In the genomic region with DNA sequence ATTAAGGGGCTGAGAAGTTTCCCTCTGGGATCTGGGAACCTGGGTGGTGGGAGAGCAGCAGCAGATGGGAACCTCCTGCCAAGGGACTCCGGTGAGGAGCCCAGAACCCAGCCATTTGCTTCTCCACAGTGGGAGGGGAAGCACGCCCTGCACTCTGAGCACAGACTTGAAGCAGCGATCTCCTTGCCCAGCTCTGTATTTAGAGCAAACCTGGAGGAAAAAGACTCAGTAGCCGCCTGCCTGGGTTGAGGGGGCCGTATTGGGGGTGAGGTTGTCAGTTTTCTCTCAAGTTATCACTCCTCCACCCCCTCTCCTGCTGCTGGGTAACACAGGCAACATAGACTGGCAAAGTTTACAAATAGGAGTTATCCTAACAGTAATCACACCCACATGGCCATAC, we compare ENCODE assay signal across 8 mouse cellular contexts. TPM values are rescaled to one million over a fixed set of nuclear protein-coding genes. Genes with fewer than 3 reads are reported as not detected.
A peak's percentile ranks its signal among the peaks of the same experiment; 100 is the strongest.
DNase-seq lines count a peak whose midpoint lies in the region; ATAC-seq and TF ChIP-seq lines count a peak whose summit lies in the region.

No protein-coding gene starts in this region.

- no peaks in the 10 kb centered on the region for H3K9me3 ChIP-seq in hindbrain, embryonic 11.5 days (ENCODE audit: control insufficient read depth, low read length)
- H3K9me3 ChIP-seq in midbrain, embryonic 13.5 days, result no peaks in the 10 kb centered on the region

- intact Hi-C loops in left cerebral cortex, adult 2 months (cut with DNase I), result loop anchor here (5.0 to 10.0 kb wide), 3 partner anchors 186 to 393 kb away; no protein-coding TSS in a partner anchor

- no peak for TF ChIP-seq POLR2A in brain, embryonic 14.5 days (IDR thresholded peaks at IDR 0.05; ENCODE audit: borderline replicate concordance, extremely low read depth, insufficient read depth, insufficient read length, poor library complexity, severe bottlenecking)

- no peak overlapping the region for H3K27ac ChIP-seq in left cerebral cortex, adult 2 months
- H3K27ac ChIP-seq in hindbrain, embryonic 11.5 days (ENCODE audit: low read depth, low read length), result no peak overlapping the region
- H3K27ac ChIP-seq in midbrain, embryonic 13.5 days, result no peak overlapping the region

- no peak overlapping the region for H3K9ac ChIP-seq in hindbrain, embryonic 11.5 days (ENCODE audit: low read depth, low read length)
- no peak overlapping the region for H3K9ac ChIP-seq in midbrain, embryonic 13.5 days (replicated peaks)

- H3K27me3 ChIP-seq in hindbrain, embryonic 11.5 days (ENCODE audit: control insufficient read depth, insufficient read depth, low read length), result peaks cover 50% of the 10 kb centered on the region
- H3K27me3 ChIP-seq in midbrain, embryonic 13.5 days, result peaks cover 76% of the 10 kb centered on the region

- H3K36me3 ChIP-seq in hindbrain, embryonic 11.5 days (ENCODE audit: control insufficient read depth, insufficient read depth, low read length), result no peaks in the 10 kb centered on the region
- H3K36me3 ChIP-seq in midbrain, embryonic 13.5 days, result no peaks in the 10 kb centered on the region

- 13% methylated on average over 5 of the region's 5 CpGs for WGBS in hindbrain, embryonic 11.5 days
- WGBS in midbrain, embryonic 13.5 days, result 15% methylated on average over 5 of the region's 5 CpGs

- peak overlapping the region; percentile 17; the same call in 1 of the 2 replicates for H3K4me3 ChIP-seq in left cerebral cortex, adult 2 months
- 0 out of 2 replicates have a peak overlapping the region, but pooled peaks have one; percentile 2 for H3K4me3 ChIP-seq in hindbrain, embryonic 11.5 days (ENCODE audit: low read depth, low read length)
- 0 out of 2 replicates have a peak overlapping the region, but pooled peaks have one; percentile 7 for H3K4me3 ChIP-seq in midbrain, embryonic 13.5 days (replicated peaks)

- no peaks in the 10 kb centered on the region for H3K4me1 ChIP-seq in hindbrain, embryonic 11.5 days (replicated peaks; ENCODE audit: control insufficient read depth, insufficient read depth, low read length)
- H3K4me1 ChIP-seq in midbrain, embryonic 13.5 days (replicated peaks), result 0 out of 2 replicates have a peak, but pooled peaks cover 7% of the 10 kb centered on the region

- no peak overlapping the region for H3K4me2 ChIP-seq in hindbrain, embryonic 11.5 days (replicated peaks; ENCODE audit: low read depth, low read length)
- H3K4me2 ChIP-seq in midbrain, embryonic 13.5 days (replicated peaks), result peak overlapping the region; percentile 19

- TF ChIP-seq CTCF in left cerebral cortex, adult 2 months (IDR thresholded peaks at IDR 0.05), result no peak
- TF ChIP-seq CTCF in brain, embryonic 14.5 days (IDR thresholded peaks at IDR 0.05; ENCODE audit: borderline replicate concordance, extremely low read depth, insufficient read depth, insufficient read length), result no peak

- no peak for ATAC-seq in hindbrain, embryonic 11.5 days (ENCODE audit: low FRiP score)
- peak; percentile 43 for ATAC-seq in midbrain, embryonic 13.5 days

- DNase-seq in left cerebral cortex, adult 2 months (ENCODE audit: extremely low spot score in 1 of 2, low spot score in 2 of 2), result no peak
- DNase-seq in left cerebral cortex, adult 8-10 months (ENCODE audit: low spot score in 2 of 2), result no peak
- peak; percentile 71 for DNase-seq in brain, embryonic 14.5 days (ENCODE audit: low read depth)
- DNase-seq in hindbrain, embryonic 11.5 days (ENCODE audit: low spot score), result peak; percentile 20
- DNase-seq in right cerebral cortex, postnatal 4 days, result no peak
- no peak for DNase-seq in c-Kit-positive CD71-positive TER-119-positive erythroid progenitor cells, embryonic 14.5 days (ENCODE audit: low spot score)
- no peak for DNase-seq in gastrocnemius, postnatal 25 days

RNA-seq across cellular contexts. Expression of a gene that starts 4.5 kb away (rescaled TPM):
- total RNA-seq in left cerebral cortex, adult 2 months (2021), result 10 to 100 TPM; 19.7 to 20.9 TPM
- total RNA-seq in left cerebral cortex, adult 8-10 months (2022), result 10 to 100 TPM; 18.7 to 20.3 (median 20.0) TPM
- 47.6 and 100 TPM in 2 replicates for polyA plus RNA-seq in brain, embryonic 14.5 days (2012; rRNA removed)
- polyA plus RNA-seq in hindbrain, embryonic 11.5 days (2014; fragmentation: Nextera tagmentation; extraction: Ambion mirVana), result 1.3 and 2.0 TPM in 2 replicates
- 13.9 and 16.4 TPM in 2 replicates for polyA plus RNA-seq in midbrain, embryonic 13.5 days (2015; fragmentation: Nextera tagmentation; extraction: Ambion mirVana)
- total RNA-seq in gastrocnemius, postnatal 25 days (2021), result under 1 TPM; 0.27 to 0.28 TPM

Comparison
In these comparisons a context has a peak if more than half of its experiments do, and no peak if none do; other contexts are left out.
1. DNase-seq: peak in brain, embryonic 14.5 days (single experiment) and hindbrain, embryonic 11.5 days (single experiment); none in left cerebral cortex, adult 2 months (0 of 2), left cerebral cortex, adult 8-10 months (0 of 2), right cerebral cortex, postnatal 4 days (single experiment), c-Kit-positive CD71-positive TER-119-positive erythroid progenitor cells, embryonic 14.5 days (single experiment) and gastrocnemius, postnatal 25 days (single experiment).
2. RNA of a gene that starts 4.5 kb away (total RNA-seq): 19.7 to 20.9 TPM in left cerebral cortex, adult 2 months and 18.7 to 20.3 TPM in left cerebral cortex, adult 8-10 months; 0.27 to 0.28 TPM in gastrocnemius, postnatal 25 days; every median in the first group is over 10 times any median in the second.
3. Peak in every context shown above with its lines, with median percentiles within 50 percentile points of each other: H3K4me3 ChIP-seq.